Mouse (Mus musculus): ENCODE results near the gene Lnx2. TPM values are rescaled to one million over a fixed set of nuclear protein-coding genes. Genes with fewer than 3 reads are reported as not detected.

Lnx2 gene
- polyA plus RNA-seq, 1 experiment from 2014 or later, result 12.4 TPM

GRCm38 (mm10) chr5:147055572-147056245 is 20.7 kb downstream of the Lnx2 start:
- no peak for TF ChIP-seq CTCF (IDR thresholded peaks at IDR 0.05; ENCODE audit: low read depth)
- no peak for DNase-seq (ENCODE audit: low spot score)
- Histone ChIP-seq H3K9me3 (replicated peaks; ENCODE audit: low read length) (no peaks in the 10 kb centered on the region), H3K27me3 (ENCODE audit: insufficient read depth, low read length) (no peaks in the 10 kb centered on the region), H3K36me3 (ENCODE audit: insufficient read depth, low read length) (no peaks in the 10 kb centered on the region), H3K4me1 (replicated peaks; ENCODE audit: insufficient read depth, low read length) (peaks cover 7% of the 10 kb centered on the region; the same call in 1 of the 2 replicates), H3K4me2 (ENCODE audit: low read length) (no peak overlapping the region), H3K27ac (no peak overlapping the region), H3K4me3 (replicated peaks; ENCODE audit: low read depth, low read length) (no peak overlapping the region), H3K9ac (ENCODE audit: low read depth, low read length) (no peak overlapping the region)
- 86% methylated on average over 6 of the region's 6 CpGs for WGBS
- no peak for ATAC-seq (replicated peaks; ENCODE audit: low FRiP score, low read depth)

GRCm38 (mm10) chr5:147054747-147055270 is 21.6 kb downstream of the Lnx2 start:
- Histone ChIP-seq H3K27me3 (ENCODE audit: insufficient read depth, low read length) (no peaks in the 10 kb centered on the region), H3K36me3 (ENCODE audit: insufficient read depth, low read length) (no peaks in the 10 kb centered on the region), H3K9me3 (replicated peaks; ENCODE audit: low read length) (no peaks in the 10 kb centered on the region), H3K4me1 (replicated peaks; ENCODE audit: insufficient read depth, low read length) (peaks cover 7% of the 10 kb centered on the region; the same call in 1 of the 2 replicates), H3K27ac (no peak overlapping the region), H3K4me2 (ENCODE audit: low read length) (no peak overlapping the region), H3K4me3 (replicated peaks; ENCODE audit: low read depth, low read length) (no peak overlapping the region), H3K9ac (ENCODE audit: low read depth, low read length) (no peak overlapping the region)
- no peak for ATAC-seq (replicated peaks; ENCODE audit: low FRiP score, low read depth)
- WGBS, result 81% methylated on average over 2 of the region's 2 CpGs
- no peak for TF ChIP-seq CTCF (IDR thresholded peaks at IDR 0.05; ENCODE audit: low read depth)
- DNase-seq (ENCODE audit: low spot score), result no peak

- no peaks in the 10 kb centered on the region for H3K9me3 ChIP-seq (replicated peaks; ENCODE audit: low read length)
- DNase-seq (ENCODE audit: low spot score) (no peak), ATAC-seq (replicated peaks; ENCODE audit: low FRiP score, low read depth) (no peak)
- H3K27ac ChIP-seq, result no peak overlapping the region
- H3K27me3 ChIP-seq (ENCODE audit: insufficient read depth, low read length), result no peaks in the 10 kb centered on the region
- H3K36me3 ChIP-seq (ENCODE audit: insufficient read depth, low read length), result no peaks in the 10 kb centered on the region
- no peak overlapping the region for H3K4me3 ChIP-seq (replicated peaks; ENCODE audit: low read depth, low read length)
- H3K9ac ChIP-seq (ENCODE audit: low read depth, low read length), result no peak overlapping the region
- H3K4me1 ChIP-seq (replicated peaks; ENCODE audit: insufficient read depth, low read length), result peaks cover 7% of the 10 kb centered on the region; the same call in 1 of the 2 replicates
- no peak for TF ChIP-seq CTCF (IDR thresholded peaks at IDR 0.05; ENCODE audit: low read depth)
- no peak overlapping the region for H3K4me2 ChIP-seq (ENCODE audit: low read length)
- 84% methylated on average over 6 of the region's 6 CpGs for WGBS
Measured at GRCm38 (mm10) chr5:147054328-147054727, 22.1 kb downstream of the Lnx2 start.

- no peak for DNase-seq (ENCODE audit: low spot score)
- Histone ChIP-seq H3K9ac (ENCODE audit: low read depth, low read length) (no peak overlapping the region), H3K4me2 (ENCODE audit: low read length) (no peak overlapping the region), H3K27me3 (ENCODE audit: insufficient read depth, low read length) (no peaks in the 10 kb centered on the region), H3K4me1 (replicated peaks; ENCODE audit: insufficient read depth, low read length) (peaks cover 7% of the 10 kb centered on the region; the same call in 1 of the 2 replicates), H3K27ac (no peak overlapping the region), H3K9me3 (replicated peaks; ENCODE audit: low read length) (no peaks in the 10 kb centered on the region), H3K4me3 (replicated peaks; ENCODE audit: low read depth, low read length) (no peak overlapping the region), H3K36me3 (ENCODE audit: insufficient read depth, low read length) (no peaks in the 10 kb centered on the region)
- no peak for TF ChIP-seq CTCF (IDR thresholded peaks at IDR 0.05; ENCODE audit: low read depth)
- no peak for ATAC-seq (replicated peaks; ENCODE audit: low FRiP score, low read depth)
- WGBS, result 82% methylated on average over 3 of the region's 3 CpGs
Measured at GRCm38 (mm10) chr5:147053481-147053880, 22.9 kb downstream of the Lnx2 start.

- H3K27me3 ChIP-seq (ENCODE audit: insufficient read depth, low read length), result no peaks in the 10 kb centered on the region
- H3K27ac ChIP-seq, result no peak overlapping the region
- H3K9ac ChIP-seq (ENCODE audit: low read depth, low read length), result no peak overlapping the region
- 85% methylated on average over 6 of the region's 6 CpGs for WGBS
- peaks cover 7% of the 10 kb centered on the region; the same call in 1 of the 2 replicates for H3K4me1 ChIP-seq (replicated peaks; ENCODE audit: insufficient read depth, low read length)
- no peaks in the 10 kb centered on the region for H3K9me3 ChIP-seq (replicated peaks; ENCODE audit: low read length)
- no peak overlapping the region for H3K4me3 ChIP-seq (replicated peaks; ENCODE audit: low read depth, low read length)
- TF ChIP-seq CTCF (IDR thresholded peaks at IDR 0.05; ENCODE audit: low read depth), result no peak
- ATAC-seq (replicated peaks; ENCODE audit: low FRiP score, low read depth), result no peak
- DNase-seq (ENCODE audit: low spot score), result no peak
- no peak overlapping the region for H3K4me2 ChIP-seq (ENCODE audit: low read length)
- H3K36me3 ChIP-seq (ENCODE audit: insufficient read depth, low read length), result no peaks in the 10 kb centered on the region
Measured at GRCm38 (mm10) chr5:147053071-147053470, 23.3 kb downstream of the Lnx2 start.

- ATAC-seq (replicated peaks; ENCODE audit: low FRiP score, low read depth) (no peak), DNase-seq (ENCODE audit: low spot score) (no peak)
- no peak overlapping the region for H3K4me3 ChIP-seq (replicated peaks; ENCODE audit: low read depth, low read length)
- H3K36me3 ChIP-seq (ENCODE audit: insufficient read depth, low read length), result no peaks in the 10 kb centered on the region
- H3K9ac ChIP-seq (ENCODE audit: low read depth, low read length), result no peak overlapping the region
- TF ChIP-seq CTCF (IDR thresholded peaks at IDR 0.05; ENCODE audit: low read depth), result no peak
- no peaks in the 10 kb centered on the region for H3K9me3 ChIP-seq (replicated peaks; ENCODE audit: low read length)
- no peak overlapping the region for H3K27ac ChIP-seq
- peaks cover 7% of the 10 kb centered on the region; the same call in 1 of the 2 replicates for H3K4me1 ChIP-seq (replicated peaks; ENCODE audit: insufficient read depth, low read length)
- peak overlapping the region; percentile 35; the same call in 1 of the 2 replicates for H3K4me2 ChIP-seq (ENCODE audit: low read length)
- no peaks in the 10 kb centered on the region for H3K27me3 ChIP-seq (ENCODE audit: insufficient read depth, low read length)
- WGBS, result 54% methylated on average over 4 of the region's 4 CpGs
Measured at GRCm38 (mm10) chr5:147052309-147052558, 24.2 kb downstream of the Lnx2 start.
